Mouse (Mus musculus): Measurements from ENCODE around the gene Cyyr1.

GRCm38 (mm10) chr16:85503416-85503815, 49.8 kb downstream of the Cyyr1 start:
- TF ChIP-seq POLR2A (IDR thresholded peaks at IDR 0.05; ENCODE audit: extremely low read depth, insufficient read depth, low read length): no peak
- no peak for TF ChIP-seq CTCF (IDR thresholded peaks at IDR 0.05; ENCODE audit: extremely low read depth, insufficient read depth, low read length)
